ENCODE assay signal across 13 mouse cellular contexts in the genomic region with DNA sequence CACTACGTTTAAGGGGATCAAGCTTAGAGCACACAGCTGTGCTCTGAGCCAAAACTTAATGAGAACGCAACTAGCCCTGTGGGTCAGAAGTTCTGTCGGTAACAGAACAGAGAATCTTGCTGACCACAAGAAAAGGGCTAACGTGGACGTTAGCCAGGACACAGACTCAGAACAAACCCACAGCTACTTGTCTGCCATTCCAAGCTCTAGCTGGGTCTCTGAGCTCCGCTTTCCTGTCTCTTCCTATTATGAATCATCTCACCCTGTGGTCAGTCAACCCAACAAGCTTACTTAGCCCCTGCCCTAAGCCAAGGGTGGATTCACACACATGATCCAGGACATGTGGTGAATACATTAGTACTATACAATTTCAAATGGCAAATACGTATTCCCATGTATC. TPM values are rescaled to one million over a fixed set of nuclear protein-coding genes. Genes with fewer than 3 reads are reported as not detected.
"Had no signal": no experiment of that assay in that cellular context is flagged by ENCODE, and none has a peak within 500 bp of the region (broad histone marks: within the 10 kb centered on the region; RNA-seq: fewer than 3 reads in every experiment).

No protein-coding gene starts in this region.

- H3K4me2 ChIP-seq: limb, embryonic 15.5 days; liver, embryonic 12.5 days; lung, embryonic 14.5 days; midbrain, embryonic 13.5 days; neural tube, embryonic 12.5 days had no signal

- ATAC-seq: liver, embryonic 12.5 days; midbrain, embryonic 13.5 days had no signal

- H3K27ac ChIP-seq: left cerebral cortex, adult 2 months; limb, embryonic 15.5 days; liver, embryonic 12.5 days; midbrain, embryonic 13.5 days; neural tube, embryonic 12.5 days had no signal

- H3K9me3 ChIP-seq: limb, embryonic 15.5 days; liver, embryonic 12.5 days; midbrain, embryonic 13.5 days; neural tube, embryonic 12.5 days had no signal

- H3K4me3 ChIP-seq: left cerebral cortex, adult 2 months; limb, embryonic 15.5 days; liver, embryonic 12.5 days; midbrain, embryonic 13.5 days; neural tube, embryonic 12.5 days had no signal

- DNase-seq: kidney, postnatal 10 days; lung, embryonic 14.5 days; right cerebral cortex, postnatal 4 days; spleen, adult 18-20 months; thymus, adult 18-20 months; thymus, postnatal 14 days had no signal

- H3K9ac ChIP-seq: limb, embryonic 15.5 days; liver, embryonic 12.5 days; lung, embryonic 14.5 days; midbrain, embryonic 13.5 days; neural tube, embryonic 12.5 days had no signal

- H3K4me1 ChIP-seq: midbrain, embryonic 13.5 days had no signal

- H3K27me3 ChIP-seq: midbrain, embryonic 13.5 days had no signal

- H3K36me3 ChIP-seq: limb, embryonic 15.5 days; liver, embryonic 12.5 days; midbrain, embryonic 13.5 days; neural tube, embryonic 12.5 days had no signal

RNA-seq across cellular contexts. Expression of a gene that starts 12.9 kb away (rescaled TPM):
- polyA plus RNA-seq: limb, embryonic 15.5 days; liver, embryonic 12.5 days; liver, embryonic 16.5 days; lung, embryonic 14.5 days; midbrain, embryonic 13.5 days; neural tube, embryonic 12.5 days; stomach, embryonic 14.5 days had no signal

RNA-seq across cellular contexts. Expression of a gene that starts 27.1 kb away (rescaled TPM):
- polyA plus RNA-seq: lung, embryonic 14.5 days; stomach, embryonic 14.5 days had no signal
